Mouse (Mus musculus): ENCODE results near the gene Erc1. TPM values are rescaled to one million over a fixed set of nuclear protein-coding genes. Genes with fewer than 3 reads are reported as not detected.

Erc1 gene
- 13.8 and 15.0 TPM in 2 replicates for total RNA-seq (2017)

- peak; percentile 81 for ATAC-seq (ENCODE audit: extremely low read depth, insufficient number of reproducible peaks, low FRiP score, poor library complexity, severe bottlenecking)
Measured at GRCm38 (mm10) chr6:119848034-119848695, at the start of gene Erc1. Erc1 (minus strand) TSS chr6:119848167.

DNA sequence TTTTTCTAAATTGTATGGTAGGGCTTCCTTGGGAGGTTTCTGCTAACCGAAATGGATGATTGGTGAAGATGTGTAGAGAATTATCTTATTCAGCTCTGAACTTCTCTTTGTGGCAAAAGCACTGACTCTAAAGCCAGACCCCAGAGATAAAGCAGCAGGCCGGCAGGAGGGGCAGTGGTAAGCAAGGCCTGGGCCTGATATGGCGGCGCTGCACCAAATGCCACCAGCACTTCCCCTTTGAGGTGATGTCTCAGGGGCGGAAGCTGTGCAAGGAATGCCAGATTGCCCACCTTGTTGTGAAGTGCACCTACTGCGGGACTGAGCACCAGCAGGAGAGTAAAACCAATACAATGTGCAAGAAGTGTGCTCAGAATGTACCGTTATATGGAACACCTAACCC, 44.7 kb upstream of the Erc1 start:
- no peak for ATAC-seq (ENCODE audit: extremely low read depth, insufficient number of reproducible peaks, low FRiP score, poor library complexity, severe bottlenecking)

DNA sequence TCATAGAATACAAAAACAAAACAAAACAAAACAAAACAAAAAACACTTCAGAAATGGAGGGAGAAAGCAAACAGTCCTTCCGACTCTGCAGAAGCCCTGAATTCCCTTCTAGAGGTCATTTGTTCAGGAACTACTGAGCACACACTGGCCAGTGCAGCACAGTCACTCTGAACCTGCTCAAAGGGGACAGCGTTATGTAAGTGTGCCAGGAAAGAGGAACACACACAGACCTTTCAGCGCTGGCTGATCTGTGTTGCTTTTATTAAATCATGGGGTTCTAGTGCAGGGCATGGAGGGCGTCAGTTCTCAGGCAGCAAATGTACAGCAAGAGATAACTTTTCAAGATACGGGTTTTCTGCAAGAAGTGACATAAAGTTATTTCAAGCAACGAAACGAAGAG, 35.2 kb upstream of the Erc1 start:
- ATAC-seq (ENCODE audit: extremely low read depth, insufficient number of reproducible peaks, low FRiP score, poor library complexity, severe bottlenecking): no peak

- ATAC-seq (ENCODE audit: extremely low read depth, insufficient number of reproducible peaks, low FRiP score, poor library complexity, severe bottlenecking): no peak
Measured at GRCm38 (mm10) chr6:119864341-119865034, 16.5 kb upstream of the Erc1 start.

DNA sequence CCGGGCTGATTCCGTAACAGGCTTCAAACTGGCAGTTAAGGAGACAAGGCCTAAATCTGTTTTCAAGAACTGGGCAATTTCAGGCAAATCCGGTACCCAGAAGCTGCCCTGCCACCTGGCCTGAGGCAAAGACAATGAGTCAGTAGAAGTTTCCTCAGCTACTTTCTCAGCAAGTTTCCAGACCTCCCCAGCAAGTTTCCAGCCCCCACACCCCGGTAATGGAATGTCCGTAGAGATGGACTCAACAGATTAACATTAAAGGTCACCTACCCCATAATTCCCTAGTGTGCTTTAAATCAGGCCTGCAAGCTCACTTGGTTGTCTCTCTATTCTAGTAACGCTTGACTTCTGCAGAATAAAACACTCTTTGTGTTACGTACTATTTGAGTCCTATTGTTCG, 13.6 kb upstream of the Erc1 start:
- ATAC-seq (ENCODE audit: extremely low read depth, insufficient number of reproducible peaks, low FRiP score, poor library complexity, severe bottlenecking): no peak

GRCm38 (mm10) chr6:119860236-119860635, 12.3 kb upstream of the Erc1 start:
- ATAC-seq (ENCODE audit: extremely low read depth, insufficient number of reproducible peaks, low FRiP score, poor library complexity, severe bottlenecking): no peak

DNA sequence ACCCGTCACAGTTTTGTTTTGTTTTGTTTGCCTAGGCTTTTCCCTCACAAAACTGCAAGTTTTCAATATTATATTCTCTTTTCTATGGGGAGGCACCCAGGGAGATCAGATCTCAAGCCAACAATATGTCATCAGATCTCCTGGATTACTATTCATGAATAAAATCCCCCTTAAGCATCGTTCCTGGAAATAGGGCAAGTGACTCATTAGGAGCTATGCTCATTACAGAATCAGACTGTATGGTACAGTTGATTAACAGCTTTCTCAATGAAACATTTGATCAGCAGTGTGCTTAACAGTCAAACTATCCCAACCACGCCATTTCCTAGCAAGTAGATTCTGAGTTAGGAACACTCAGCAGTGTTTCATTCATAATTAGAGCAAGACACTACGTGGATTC, 7.5 kb upstream of the Erc1 start:
- ATAC-seq (ENCODE audit: extremely low read depth, insufficient number of reproducible peaks, low FRiP score, poor library complexity, severe bottlenecking): no peak

GRCm38 (mm10) chr6:119854156-119854555, 6.2 kb upstream of the Erc1 start:
- no peak for ATAC-seq (ENCODE audit: extremely low read depth, insufficient number of reproducible peaks, low FRiP score, poor library complexity, severe bottlenecking)

- ATAC-seq (ENCODE audit: extremely low read depth, insufficient number of reproducible peaks, low FRiP score, poor library complexity, severe bottlenecking): no peak
Measured at GRCm38 (mm10) chr6:119849858-119850257, 1.9 kb upstream of the Erc1 start.

DNA sequence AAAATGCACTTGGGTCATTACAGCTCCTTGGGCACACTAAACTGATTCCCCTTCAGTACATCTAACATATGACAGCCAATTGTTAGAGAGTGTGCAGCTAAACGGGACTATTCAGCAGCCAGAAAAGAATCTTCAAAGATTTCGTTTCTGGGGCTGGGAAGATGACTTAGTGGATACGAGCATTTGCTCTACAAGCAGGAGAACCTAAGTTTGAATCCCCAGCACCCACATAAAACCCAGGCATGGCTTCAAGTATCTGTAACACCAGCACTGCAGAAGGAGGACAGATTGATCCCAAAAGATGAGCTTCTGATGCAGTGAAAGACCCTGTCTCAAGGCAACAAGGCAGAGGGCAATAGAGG, 1.4 kb upstream of the Erc1 start:
- ATAC-seq (ENCODE audit: extremely low read depth, insufficient number of reproducible peaks, low FRiP score, poor library complexity, severe bottlenecking): no peak

GRCm38 (mm10) chr6:119848696-119849347, 855 bp upstream of the Erc1 start:
- ATAC-seq (ENCODE audit: extremely low read depth, insufficient number of reproducible peaks, low FRiP score, poor library complexity, severe bottlenecking): no peak

DNA sequence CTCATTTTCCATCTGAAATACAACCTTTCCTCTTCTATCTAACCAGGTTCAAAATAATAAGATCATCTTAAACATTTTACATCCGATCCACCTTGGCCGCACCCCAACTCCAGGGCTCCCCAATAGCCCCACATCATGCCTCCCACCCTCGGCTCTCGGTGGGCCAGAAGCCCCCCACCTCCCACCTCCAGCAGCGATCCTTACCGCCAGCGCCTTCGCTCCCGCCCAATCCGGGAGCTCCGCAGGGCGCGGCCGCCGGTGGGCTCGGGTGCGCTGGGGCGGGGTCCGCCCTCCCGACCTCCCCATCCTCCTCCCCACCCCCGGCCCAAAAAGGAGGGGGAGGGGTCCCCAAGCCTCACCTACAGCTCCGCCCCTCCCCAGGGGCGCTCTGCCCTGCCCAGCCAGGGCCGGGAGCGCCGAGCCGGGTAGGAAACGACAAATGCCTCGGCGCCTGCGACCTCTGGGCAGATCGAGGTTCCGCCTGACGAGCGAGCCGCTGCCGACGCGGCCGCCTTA, 391 bp downstream of the Erc1 start:
- ATAC-seq (ENCODE audit: extremely low read depth, insufficient number of reproducible peaks, low FRiP score, poor library complexity, severe bottlenecking): no peak

- no peak for ATAC-seq (ENCODE audit: extremely low read depth, insufficient number of reproducible peaks, low FRiP score, poor library complexity, severe bottlenecking)
Measured at GRCm38 (mm10) chr6:119846751-119847517, 1.0 kb downstream of the Erc1 start.

GRCm38 (mm10) chr6:119829951-119830350, 18.0 kb downstream of the Erc1 start:
- no peak for ATAC-seq (ENCODE audit: extremely low read depth, insufficient number of reproducible peaks, low FRiP score, poor library complexity, severe bottlenecking)

DNA sequence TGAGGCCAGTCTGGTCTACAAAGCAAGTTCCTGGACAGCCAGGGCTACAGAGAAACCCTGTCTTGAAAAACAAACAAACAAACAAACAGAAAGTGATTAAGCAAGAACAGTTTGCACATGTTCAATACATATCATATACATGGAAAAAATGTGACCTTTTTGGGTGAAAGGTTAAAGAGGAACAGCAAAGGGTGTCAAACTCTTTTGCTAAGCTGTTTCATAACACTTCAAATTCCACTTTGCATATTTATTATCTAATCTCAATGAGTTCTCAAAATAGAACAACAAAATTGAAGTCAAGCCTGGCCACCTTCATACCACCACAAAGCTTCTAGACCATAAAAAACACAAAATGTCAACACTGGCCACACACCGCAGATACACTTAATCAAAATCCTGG, 19.8 kb downstream of the Erc1 start:
- no peak for ATAC-seq (ENCODE audit: extremely low read depth, insufficient number of reproducible peaks, low FRiP score, poor library complexity, severe bottlenecking)

GRCm38 (mm10) chr6:119826701-119827100, 21.3 kb downstream of the Erc1 start:
- ATAC-seq (ENCODE audit: extremely low read depth, insufficient number of reproducible peaks, low FRiP score, poor library complexity, severe bottlenecking): no peak

DNA sequence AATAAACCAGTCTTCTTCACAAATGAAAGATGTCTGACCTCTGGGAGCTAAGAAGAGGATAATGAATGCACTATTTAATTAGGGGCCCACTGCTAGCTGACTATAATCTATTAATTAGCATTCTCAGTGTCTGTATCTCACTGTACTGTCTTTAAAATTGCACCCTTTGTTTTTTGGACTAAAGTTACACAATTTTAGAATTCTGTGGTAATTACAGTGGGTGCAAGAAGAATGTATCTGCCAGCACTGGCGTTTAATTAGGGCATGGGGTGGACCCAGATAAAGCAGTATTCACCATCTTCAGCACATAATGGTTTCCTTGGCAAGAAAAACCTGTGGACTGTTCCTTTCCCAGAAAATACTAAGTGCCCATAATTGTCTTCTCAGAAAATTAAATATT, 25.8 kb downstream of the Erc1 start:
- no peak for ATAC-seq (ENCODE audit: extremely low read depth, insufficient number of reproducible peaks, low FRiP score, poor library complexity, severe bottlenecking)

GRCm38 (mm10) chr6:119821158-119821557, 26.8 kb downstream of the Erc1 start:
- no peak for ATAC-seq (ENCODE audit: extremely low read depth, insufficient number of reproducible peaks, low FRiP score, poor library complexity, severe bottlenecking)

GRCm38 (mm10) chr6:119818541-119818940, 29.4 kb downstream of the Erc1 start:
- no peak for ATAC-seq (ENCODE audit: extremely low read depth, insufficient number of reproducible peaks, low FRiP score, poor library complexity, severe bottlenecking)

All from neutrophil, adult 5-6 weeks (primary cell).